ENCODE assay signal across 9 mouse cellular contexts in the genomic region with DNA sequence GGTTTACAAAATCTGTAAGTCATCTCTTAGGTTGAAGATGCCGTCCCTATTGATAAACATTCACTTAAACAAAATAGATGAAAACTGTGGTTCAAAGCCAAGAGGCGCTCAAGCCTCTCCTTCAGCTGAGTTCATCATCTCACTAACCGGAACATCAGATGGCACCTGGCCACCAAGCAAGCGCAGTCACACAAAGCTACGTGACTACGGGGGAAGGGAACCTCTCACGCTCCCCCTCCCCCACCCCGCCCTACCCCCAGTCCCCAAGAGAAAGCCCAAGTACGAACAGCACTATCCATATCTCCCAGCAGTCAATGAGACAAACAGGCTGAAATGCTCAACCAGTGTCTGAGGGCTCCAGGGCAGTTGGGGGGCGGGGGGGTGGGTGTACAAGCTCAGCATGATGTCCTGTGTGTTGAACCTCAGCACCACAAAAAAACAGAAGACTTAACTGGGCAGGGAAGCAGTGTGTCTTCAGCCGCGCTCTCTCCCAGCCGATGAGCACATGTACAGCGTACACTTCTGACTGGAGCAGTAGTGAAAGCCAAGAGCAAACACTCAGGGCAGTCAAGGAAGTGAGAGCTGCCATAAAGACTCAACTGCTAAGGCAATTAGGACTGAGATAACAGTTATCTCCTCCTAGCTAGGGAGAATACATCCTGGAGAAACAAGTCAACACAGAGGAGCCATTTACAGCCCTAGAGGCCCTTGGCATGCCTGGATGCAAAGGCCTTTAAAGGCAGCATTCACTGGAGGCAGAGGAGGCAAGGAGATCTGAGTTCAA. TPM values are rescaled to one million over a fixed set of nuclear protein-coding genes. Genes with fewer than 3 reads are reported as not detected.
A peak's percentile ranks its signal among the peaks of the same experiment; 100 is the strongest.
DNase-seq lines count a peak whose midpoint lies in the region; ATAC-seq and TF ChIP-seq lines count a peak whose summit lies in the region.
"Had no signal": no experiment of that assay in that cellular context is flagged by ENCODE, and none has a peak within 500 bp of the region (broad histone marks: within the 10 kb centered on the region; RNA-seq: fewer than 3 reads in every experiment).

No protein-coding gene starts in this region.

- no peak overlapping the region for H3K4me2 ChIP-seq in forebrain, embryonic 16.5 days (ENCODE audit: low read length)
- peak overlapping the region; percentile 21 for H3K4me2 ChIP-seq in lung, embryonic 16.5 days (ENCODE audit: low read depth, low read length)

- no peak for TF ChIP-seq CTCF in small intestine, adult 2 months (IDR thresholded peaks at IDR 0.05; ENCODE audit: extremely low read depth, insufficient read length, insufficient replicate concordance, low read depth, low read length)

- no peak overlapping the region for H3K4me3 ChIP-seq in forebrain, embryonic 10.5 days
- no peak overlapping the region for H3K4me3 ChIP-seq in forebrain, embryonic 16.5 days (replicated peaks; ENCODE audit: low read length)
- no peak overlapping the region for H3K4me3 ChIP-seq in lung, embryonic 16.5 days (ENCODE audit: low read length)
- H3K4me3 ChIP-seq in small intestine, adult 2 months (ENCODE audit: low read depth, low read length) = peak overlapping the region; percentile 2; the same call in 1 of the 2 replicates

- WGBS in forebrain, embryonic 10.5 days = 79% methylated on average over 14 of the region's 14 CpGs
- WGBS in forebrain, embryonic 16.5 days = 55% methylated on average over 14 of the region's 14 CpGs
- 31% methylated on average over 14 of the region's 14 CpGs for WGBS in lung, embryonic 16.5 days
- 9% methylated on average over 14 of the region's 14 CpGs for WGBS in small intestine, adult 2 months

- H3K9ac ChIP-seq in forebrain, embryonic 16.5 days (replicated peaks; ENCODE audit: low read depth, low read length) = no peak overlapping the region
- no peak overlapping the region for H3K9ac ChIP-seq in lung, embryonic 16.5 days (ENCODE audit: low read length)

- no peak for TF ChIP-seq POLR2A in small intestine, adult 2 months (IDR thresholded peaks at IDR 0.05; ENCODE audit: low read depth, low read length)

- peaks cover 50% of the 10 kb centered on the region for H3K36me3 ChIP-seq in forebrain, embryonic 10.5 days (replicated peaks)
- no peaks in the 10 kb centered on the region for H3K36me3 ChIP-seq in forebrain, embryonic 16.5 days (ENCODE audit: control insufficient read depth, insufficient read depth)
- H3K36me3 ChIP-seq in lung, embryonic 16.5 days (ENCODE audit: control insufficient read depth, insufficient read depth, low read length) = no peaks in the 10 kb centered on the region
- no peaks in the 10 kb centered on the region for H3K36me3 ChIP-seq in small intestine, adult 2 months (ENCODE audit: control insufficient read depth, insufficient read depth, low read length)

- peak overlapping the region; percentile 3; the same call in 1 of the 2 replicates for H3K27ac ChIP-seq in forebrain, embryonic 10.5 days
- no peak overlapping the region for H3K27ac ChIP-seq in forebrain, embryonic 16.5 days (ENCODE audit: low read length)
- H3K27ac ChIP-seq in lung, embryonic 16.5 days (ENCODE audit: low read length) = no peak overlapping the region
- peak overlapping the region; percentile 78 for H3K27ac ChIP-seq in small intestine, adult 2 months (ENCODE audit: insufficient read depth, low read depth, low read length)

- H3K4me1 ChIP-seq in forebrain, embryonic 10.5 days = peaks cover 63% of the 10 kb centered on the region
- peaks cover 39% of the 10 kb centered on the region for H3K4me1 ChIP-seq in forebrain, embryonic 16.5 days (replicated peaks; ENCODE audit: control insufficient read depth, insufficient read depth, low read length)
- H3K4me1 ChIP-seq in lung, embryonic 16.5 days (replicated peaks; ENCODE audit: control insufficient read depth, insufficient read depth, low read length) = peaks cover 48% of the 10 kb centered on the region
- H3K4me1 ChIP-seq in small intestine, adult 2 months (ENCODE audit: control insufficient read depth, insufficient read depth, insufficient read length, low read length) = peaks cover 32% of the 10 kb centered on the region

- DNase-seq in forebrain, embryonic 10.5 days (ENCODE audit: extremely low spot score, low spot score) = no peak
- no peak for DNase-seq in lung, postnatal 10 days
- peak; percentile 75 for DNase-seq in induced T-regulatory cell, adult 2 months (ENCODE audit: low read depth)
- DNase-seq in yolk sac, embryonic 10.5 days (ENCODE audit: low spot score) = no peak
- no peak for DNase-seq in layer of hippocampus, adult 9-11 months
- DNase-seq: cerebellum, adult 9-10 months had no signal

- H3K27me3 ChIP-seq in forebrain, embryonic 10.5 days (ENCODE audit: poor library complexity, severe bottlenecking) = no peaks in the 10 kb centered on the region
- no peaks in the 10 kb centered on the region for H3K27me3 ChIP-seq in forebrain, embryonic 16.5 days (replicated peaks; ENCODE audit: control insufficient read depth, insufficient read depth, low read length)
- H3K27me3 ChIP-seq in lung, embryonic 16.5 days (ENCODE audit: control insufficient read depth, insufficient read depth, low read depth, low read length) = no peaks in the 10 kb centered on the region
- no peaks in the 10 kb centered on the region for H3K27me3 ChIP-seq in small intestine, adult 2 months (ENCODE audit: control insufficient read depth, insufficient read depth, low read length)

- H3K9me3 ChIP-seq in forebrain, embryonic 10.5 days = no peaks in the 10 kb centered on the region
- no peaks in the 10 kb centered on the region for H3K9me3 ChIP-seq in forebrain, embryonic 16.5 days (ENCODE audit: control insufficient read depth, low read length)
- no peaks in the 10 kb centered on the region for H3K9me3 ChIP-seq in lung, embryonic 16.5 days (ENCODE audit: control insufficient read depth, low read length)

- no peak for ATAC-seq in forebrain, embryonic 16.5 days
- ATAC-seq in lung, embryonic 16.5 days (ENCODE audit: low read depth) = 0 out of 2 replicates have a peak, but pooled peaks have one; percentile 23

RNA-seq across cellular contexts. Expression of a gene that starts 11.5 kb away (rescaled TPM):
- polyA plus RNA-seq in forebrain, embryonic 10.5 days (2016; fragmentation: Nextera tagmentation; extraction: Ambion mirVana) = 135 TPM in 2 replicates
- 62.7 and 70.3 TPM in 2 replicates for polyA plus RNA-seq in forebrain, embryonic 16.5 days (2015; fragmentation: Nextera tagmentation; extraction: Ambion mirVana)
- 65.9 and 70.8 TPM in 2 replicates for polyA plus RNA-seq in lung, embryonic 16.5 days (2015; fragmentation: Nextera tagmentation; extraction: Ambion mirVana)
- 11.3 and 26.5 TPM in 2 replicates for polyA plus RNA-seq in small intestine, adult 2 months (2012; rRNA removed)

RNA-seq across cellular contexts. Expression of a gene that starts 34.6 kb away (rescaled TPM):
- polyA plus RNA-seq in forebrain, embryonic 10.5 days (2016; fragmentation: Nextera tagmentation; extraction: Ambion mirVana) = 73.4 and 77.1 TPM in 2 replicates
- 74.3 and 79.7 TPM in 2 replicates for polyA plus RNA-seq in forebrain, embryonic 16.5 days (2015; fragmentation: Nextera tagmentation; extraction: Ambion mirVana)
- 123 and 125 TPM in 2 replicates for polyA plus RNA-seq in lung, embryonic 16.5 days (2015; fragmentation: Nextera tagmentation; extraction: Ambion mirVana)
- polyA plus RNA-seq in small intestine, adult 2 months (2012; rRNA removed) = 9.6 and 20.5 TPM in 2 replicates

Comparison
In these comparisons a context has a peak if more than half of its experiments do, and no peak if none do; other contexts are left out.
1. H3K27ac ChIP-seq: peak in forebrain, embryonic 10.5 days (single experiment) and small intestine, adult 2 months (single experiment); none in forebrain, embryonic 16.5 days (single experiment) and lung, embryonic 16.5 days (single experiment).